Mouse (Mus musculus): ENCODE results near the gene Tmem91.

DNA sequence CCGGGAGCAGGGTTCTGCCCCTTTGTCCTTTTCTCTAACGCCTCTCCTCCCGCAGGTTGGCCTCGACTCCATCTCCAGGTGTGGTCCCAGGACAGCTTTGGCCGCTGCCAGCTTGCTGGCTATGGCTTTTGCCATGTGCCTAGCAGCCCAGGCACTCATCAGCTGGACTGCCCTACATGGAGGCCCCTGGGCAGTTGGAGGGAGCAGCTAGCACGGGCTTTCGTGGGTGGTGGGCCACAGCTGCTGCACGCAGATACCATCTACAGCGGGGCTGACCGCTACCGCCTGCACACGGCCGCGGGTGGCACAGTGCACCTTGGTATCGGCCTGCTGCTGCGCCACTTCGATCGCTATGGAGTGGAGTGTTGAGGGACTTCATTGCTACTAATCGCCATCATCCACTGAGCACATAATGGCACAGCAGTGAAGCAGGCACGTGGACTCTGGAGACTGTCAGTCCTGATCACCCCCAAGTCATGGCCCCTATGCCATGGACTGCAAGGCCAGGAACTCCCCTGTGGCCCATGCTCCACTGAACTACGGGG is 11.0 kb upstream of the Tmem91 start:
- TF ChIP-seq POLR2A (IDR thresholded peaks at IDR 0.05; ENCODE audit: low read depth, low read length) = no peak
- no peak for TF ChIP-seq CTCF (IDR thresholded peaks at IDR 0.05; ENCODE audit: extremely low read depth, insufficient read depth, insufficient read length, insufficient replicate concordance)

Measured in spleen, adult 2 months (tissue).